Mouse (Mus musculus) ES-Bruce4 (cell line): ENCODE data around the gene Mycbp. TPM values are rescaled to one million over a fixed set of nuclear protein-coding genes. Genes with fewer than 3 reads are reported as not detected.
"Not testable (repeated sequence)": the region's sequence is repeated elsewhere in the genome, so short reads cannot be mapped to it uniquely, and the experiment has no call there.

Source experiments
- H3K27ac ChIP-seq: 2 replicates; pipeline ENCODE4 v1.5.1; 2012; ENCODE audit warnings: low read length, inconsistent platforms; ENCODE audit not compliant: insufficient read depth
- H3K27me3 ChIP-seq: 2 replicates; pipeline ENCODE4 v1.6.1; 2012; ENCODE audit warnings: mild to moderate bottlenecking, low read length, inconsistent platforms; ENCODE audit not compliant: control insufficient read depth, poor library complexity, insufficient read depth, severe bottlenecking
- H3K36me3 ChIP-seq: 2 replicates; pipeline ENCODE4 v1.6.1; 2012; ENCODE audit warnings: inconsistent platforms, mild to moderate bottlenecking, low read length, moderate library complexity; ENCODE audit not compliant: control insufficient read depth, poor library complexity, insufficient read depth, severe bottlenecking
- H3K4me1 ChIP-seq: one replicate; pipeline ENCODE4 v1.8.1; 2011; ENCODE audit warnings: low read length; ENCODE audit not compliant: control insufficient read depth, insufficient read depth
- H3K4me3 ChIP-seq: 2 replicates; pipeline ENCODE4 v1.5.1; 2011; ENCODE audit warnings: low read depth, mild to moderate bottlenecking, low read length
- H3K9ac ChIP-seq: 2 replicates; pipeline ENCODE4 v1.6.1; 2012; ENCODE audit warnings: low read depth, mild to moderate bottlenecking, inconsistent platforms; ENCODE audit not compliant: poor library complexity, severe bottlenecking
- H3K9me3 ChIP-seq: replicated peaks from 2 replicates; pipeline ENCODE4 v1.6.1; 2012; ENCODE audit warnings: mild to moderate bottlenecking, low read length, inconsistent platforms; ENCODE audit not compliant: control insufficient read depth, poor library complexity, insufficient read depth, severe bottlenecking
- CTCF ChIP-seq: IDR thresholded peaks from one replicate; pipeline ENCODE4 v1.8.1; 2011; ENCODE audit warnings: low read depth, low read length
- EP300 ChIP-seq: IDR thresholded peaks from 2 replicates; pipeline ENCODE4 v1.6.1; 2011; ENCODE audit warnings: low read depth, low read length; ENCODE audit not compliant: insufficient read depth
- POLR2A ChIP-seq: IDR thresholded peaks from one replicate; pipeline ENCODE4 v1.8.1; 2011; ENCODE audit warnings: low read length; ENCODE audit not compliant: insufficient read depth
- polyA plus RNA-seq: library from polyadenylated mRNA; stranded (reverse); fragments of >200 nt; gene quantifications from 2 replicates; pipeline ENCODE4 v1.2.4, GENCODE M21; 2011; ENCODE audit warnings: low read depth; ENCODE audit not compliant: missing spikeins, insufficient read depth, insufficient read length

Gene Mycbp
- polyA plus RNA-seq, 1 experiment: 25.2 TPM

- no peaks in the 10 kb centered on the region for H3K27me3 ChIP-seq
- no peaks in the 10 kb centered on the region for H3K9me3 ChIP-seq
- H3K4me3 ChIP-seq: no peak overlapping the region
- no peak overlapping the region for H3K27ac ChIP-seq
- peaks cover 4% of the 10 kb centered on the region for H3K4me1 ChIP-seq
- H3K36me3 ChIP-seq: peaks cover 30% of the 10 kb centered on the region
- H3K9ac ChIP-seq: no peak overlapping the region
- no peak for TF ChIP-seq POLR2A
These were observed 23.3 kb downstream of the Mycbp start for GRCm38 (mm10) chr4:123927961-123928360.

GRCm38 (mm10) chr4:123929994-123930393 is 25.4 kb downstream of the Mycbp start:
- H3K4me1 ChIP-seq: peaks cover 4% of the 10 kb centered on the region
- no peaks in the 10 kb centered on the region for H3K27me3 ChIP-seq
- no peak for TF ChIP-seq POLR2A
- no peak for TF ChIP-seq EP300
- no peak for TF ChIP-seq CTCF
- H3K9me3 ChIP-seq: no peaks in the 10 kb centered on the region
- H3K36me3 ChIP-seq: peaks cover 21% of the 10 kb centered on the region
- no peak overlapping the region for H3K4me3 ChIP-seq
- H3K27ac ChIP-seq: no peak overlapping the region
- no peak overlapping the region for H3K9ac ChIP-seq

- H3K36me3 ChIP-seq: peaks cover 22% of the 10 kb centered on the region
- TF ChIP-seq POLR2A: no peak
- TF ChIP-seq CTCF: no peak
- TF ChIP-seq EP300: no peak
These were observed 29.7 kb downstream of the Mycbp start for GRCm38 (mm10) chr4:123934306-123934705.

GRCm38 (mm10) chr4:123936059-123936458 is 31.4 kb downstream of the Mycbp start:
- Histone ChIP-seq H3K4me1 (no peaks in the 10 kb centered on the region), H3K9ac (no peak overlapping the region), H3K4me3 (no peak overlapping the region), H3K9me3 (no peaks in the 10 kb centered on the region), H3K27me3 (no peaks in the 10 kb centered on the region), H3K27ac (no peak overlapping the region), H3K36me3 (peaks cover 20% of the 10 kb centered on the region)
- TF ChIP-seq POLR2A: no peak
- TF ChIP-seq EP300: no peak
- TF ChIP-seq CTCF: no peak

More at GRCm38 (mm10) chr4:123934306-123934705, 29.7 kb downstream of the Mycbp start:
- Histone ChIP-seq H3K9ac (no peak overlapping the region), H3K27me3 (no peaks in the 10 kb centered on the region), H3K9me3 (no peaks in the 10 kb centered on the region), H3K4me3 (no peak overlapping the region), H3K4me1 (no peaks in the 10 kb centered on the region), H3K27ac (no peak overlapping the region)

GRCm38 (mm10) chr4:123939838-123940237 is 35.2 kb downstream of the Mycbp start:
- Histone ChIP-seq H3K9ac (no peak overlapping the region), H3K4me3 (no peak overlapping the region), H3K4me1 (no peaks in the 10 kb centered on the region), H3K27me3 (no peaks in the 10 kb centered on the region), H3K9me3 (no peaks in the 10 kb centered on the region), H3K27ac (no peak overlapping the region), H3K36me3 (peaks cover 8% of the 10 kb centered on the region)
- TF ChIP-seq CTCF (peak; percentile 25), EP300 (no peak)

GRCm38 (mm10) chr4:123940878-123941277 is 36.2 kb downstream of the Mycbp start:
- H3K9me3 ChIP-seq, H3K4me1 ChIP-seq, H3K27ac ChIP-seq, H3K27me3 ChIP-seq, H3K36me3 ChIP-seq, H3K9ac ChIP-seq, H3K4me3 ChIP-seq: not testable (repeated sequence)

- no peak overlapping the region for H3K9ac ChIP-seq
- no peak overlapping the region for H3K27ac ChIP-seq
- H3K36me3 ChIP-seq: no peaks in the 10 kb centered on the region
- H3K9me3 ChIP-seq: no peaks in the 10 kb centered on the region
- no peaks in the 10 kb centered on the region for H3K27me3 ChIP-seq
- H3K4me1 ChIP-seq: no peaks in the 10 kb centered on the region
- no peak overlapping the region for H3K4me3 ChIP-seq
- TF ChIP-seq EP300: no peak
- no peak for TF ChIP-seq CTCF
- no peak for TF ChIP-seq POLR2A
These were observed 42.1 kb downstream of the Mycbp start for GRCm38 (mm10) chr4:123946701-123947100.
